Mouse (Mus musculus) liver (tissue): ENCODE data around the gene Tmem40.

Experiments
- DNase-seq: peaks from one replicate; pipeline ENCODE4 v3.0.0-alpha.2; 2020; ENCODE audit warnings: mixed read lengths

The Tmem40 gene

GRCm38 (mm10) chr6:115761995-115762756, at the start of gene Tmem40:
TSS of gene Tmem40 (minus strand) at chr6:115762410.
- DNase-seq = peak; percentile 46

GRCm38 (mm10) chr6:115811606-115812005, 49.4 kb upstream of the Tmem40 start:
- DNase-seq = no peak

- peak; percentile 87 for DNase-seq
These were observed 46.5 kb upstream of the Tmem40 start, which contains the start of gene Rpl32 for GRCm38 (mm10) chr6:115808488-115809231. TSS of gene Rpl32 (minus strand) at chr6:115808747.

DNA sequence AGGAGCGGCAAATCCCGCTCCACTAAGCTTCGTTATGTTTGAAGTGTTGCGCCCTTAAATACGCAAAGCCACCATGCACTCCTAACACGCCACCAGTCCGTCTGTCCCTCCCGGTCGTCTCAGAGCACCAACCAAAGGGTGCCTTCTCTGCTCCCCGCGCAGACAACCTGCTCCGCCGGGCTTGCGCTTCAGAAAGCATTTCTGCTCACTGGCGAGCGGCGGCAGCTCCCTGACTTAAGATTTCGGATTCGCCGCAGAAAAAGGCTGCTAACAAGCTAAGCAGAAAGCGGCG, 45.9 kb upstream of the Tmem40 start:
- no peak for DNase-seq

DNA sequence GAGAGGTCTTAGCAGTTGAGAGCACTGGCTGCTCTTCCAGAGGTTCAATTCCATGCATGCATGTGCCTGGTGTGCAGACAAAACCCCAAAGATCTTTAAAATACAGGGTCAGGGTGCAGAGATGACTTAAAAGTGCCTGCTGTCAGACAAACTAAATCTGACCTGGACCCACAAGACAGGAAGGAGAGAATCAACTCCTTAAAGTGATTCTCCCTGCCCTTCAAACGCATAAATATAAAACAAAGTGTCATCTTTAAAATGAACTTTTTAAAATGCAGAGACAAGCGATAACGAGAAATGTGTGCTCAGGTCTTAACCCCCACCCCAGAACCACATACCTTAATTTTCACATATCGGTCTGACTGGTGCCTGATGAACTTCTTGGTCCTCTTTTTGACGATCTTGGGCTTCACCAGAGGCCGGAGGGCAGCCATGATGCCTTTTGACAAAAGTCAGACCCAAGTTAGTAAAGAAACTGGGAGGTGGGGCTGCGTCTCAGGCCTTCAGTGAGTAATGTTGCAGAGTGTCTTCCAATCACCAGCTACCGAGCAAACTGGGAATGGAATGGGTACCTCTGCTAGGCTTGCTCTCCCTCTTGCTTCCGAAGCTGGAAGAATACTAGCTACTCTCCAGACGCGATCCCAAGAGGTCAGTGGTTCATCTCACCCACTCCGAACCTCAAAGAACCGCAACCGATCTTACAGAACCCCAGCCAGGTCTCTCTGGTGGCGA, 45.4 kb upstream of the Tmem40 start:
- no peak for DNase-seq

DNA sequence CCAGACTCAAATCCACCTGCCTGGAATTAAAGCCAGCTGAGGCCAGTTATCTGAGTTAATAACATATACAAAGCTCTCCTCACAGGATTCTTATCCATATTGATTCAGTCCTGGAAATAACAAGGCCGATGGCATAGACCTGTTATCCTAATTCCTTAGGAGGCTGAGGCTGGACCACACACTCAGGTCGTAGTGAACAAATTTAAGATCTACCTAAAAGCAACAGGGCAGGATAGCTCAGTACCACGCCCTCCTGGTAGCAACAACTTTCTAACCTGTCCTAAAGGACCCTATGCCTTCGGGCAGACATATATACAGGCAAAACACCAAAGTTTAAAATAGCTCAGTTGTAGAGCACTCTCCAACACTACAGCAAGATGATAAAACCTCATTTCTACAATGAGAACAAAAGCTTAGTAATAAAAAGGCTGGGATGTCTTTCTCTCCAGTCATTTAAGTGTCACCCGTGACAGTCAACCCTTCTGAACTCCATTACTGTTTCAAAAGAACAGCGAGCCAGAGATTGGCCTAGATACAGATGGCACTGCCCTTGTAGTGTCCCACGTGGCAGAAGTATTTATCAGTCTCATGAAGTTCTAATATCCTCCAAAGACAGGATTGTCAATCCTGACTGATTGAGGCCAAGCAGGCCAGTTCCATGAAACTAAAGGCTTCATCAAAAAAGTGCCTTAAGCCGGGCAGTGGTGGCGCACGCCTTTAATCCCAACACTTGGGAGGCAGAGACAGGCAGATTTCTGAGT, 42.4 kb upstream of the Tmem40 start:
- DNase-seq = no peak

DNA sequence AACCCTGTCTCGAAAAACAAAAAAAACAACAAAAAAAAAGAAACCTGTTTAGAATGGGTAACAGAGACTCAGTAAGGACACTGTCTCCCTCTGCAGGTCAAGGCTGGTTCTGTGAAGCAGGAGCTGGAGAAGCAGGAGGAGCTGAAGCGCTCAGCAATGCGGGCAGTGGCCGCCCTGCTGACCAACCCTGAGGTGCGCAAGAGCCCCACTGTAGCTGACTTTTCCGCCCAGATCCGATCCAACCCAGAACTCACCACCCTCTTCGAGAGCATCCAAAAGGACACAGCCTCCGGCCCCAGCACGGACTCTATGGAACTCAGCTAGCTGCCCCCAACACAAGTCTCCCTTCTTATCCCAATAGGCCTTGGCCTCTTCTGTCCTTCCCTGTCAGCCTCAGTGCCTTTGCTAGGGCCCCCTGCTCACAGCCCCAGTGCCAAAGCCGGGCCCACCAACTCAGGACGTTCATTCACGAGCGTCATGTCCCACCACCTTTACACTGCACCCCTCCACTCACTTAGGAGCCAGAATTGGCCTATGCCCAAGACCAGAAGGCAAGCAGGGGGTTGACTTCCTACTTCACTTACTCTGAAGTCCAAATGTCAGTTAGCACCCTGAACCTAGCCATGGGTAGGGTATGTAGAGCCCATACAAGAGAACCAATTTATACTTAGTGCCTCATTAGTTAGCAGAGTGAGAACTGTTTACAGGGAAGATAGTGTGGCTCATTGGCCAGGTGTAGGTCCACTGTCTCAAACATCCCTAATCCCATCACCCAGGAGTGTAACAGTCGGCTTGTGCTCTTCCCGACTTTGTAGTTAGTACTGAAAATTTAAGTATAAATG, 41.6 kb upstream of the Tmem40 start:
- DNase-seq = peak; percentile 68

DNA sequence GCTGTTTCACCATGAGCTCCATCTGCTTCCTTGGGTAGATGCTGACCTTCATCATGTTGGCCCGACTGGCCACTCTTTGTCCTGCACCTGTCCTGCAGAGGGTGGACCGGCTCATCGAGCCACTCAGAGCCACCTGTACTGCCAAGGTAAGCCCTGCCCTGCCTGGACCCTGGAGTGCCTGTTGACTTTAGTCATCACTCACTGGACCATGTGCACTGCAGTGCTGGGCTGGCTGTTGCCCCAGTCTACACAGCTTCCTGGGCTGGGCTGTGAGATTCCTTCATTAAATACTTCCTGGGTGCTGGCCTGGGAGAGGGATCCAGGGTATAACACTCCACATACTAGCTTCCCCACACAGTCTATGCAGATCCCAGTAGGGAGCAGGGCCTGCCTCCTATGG, 39.6 kb upstream of the Tmem40 start:
- no peak for DNase-seq

GRCm38 (mm10) chr6:115792691-115793215, 30.5 kb upstream of the Tmem40 start:
- DNase-seq = no peak

DNA sequence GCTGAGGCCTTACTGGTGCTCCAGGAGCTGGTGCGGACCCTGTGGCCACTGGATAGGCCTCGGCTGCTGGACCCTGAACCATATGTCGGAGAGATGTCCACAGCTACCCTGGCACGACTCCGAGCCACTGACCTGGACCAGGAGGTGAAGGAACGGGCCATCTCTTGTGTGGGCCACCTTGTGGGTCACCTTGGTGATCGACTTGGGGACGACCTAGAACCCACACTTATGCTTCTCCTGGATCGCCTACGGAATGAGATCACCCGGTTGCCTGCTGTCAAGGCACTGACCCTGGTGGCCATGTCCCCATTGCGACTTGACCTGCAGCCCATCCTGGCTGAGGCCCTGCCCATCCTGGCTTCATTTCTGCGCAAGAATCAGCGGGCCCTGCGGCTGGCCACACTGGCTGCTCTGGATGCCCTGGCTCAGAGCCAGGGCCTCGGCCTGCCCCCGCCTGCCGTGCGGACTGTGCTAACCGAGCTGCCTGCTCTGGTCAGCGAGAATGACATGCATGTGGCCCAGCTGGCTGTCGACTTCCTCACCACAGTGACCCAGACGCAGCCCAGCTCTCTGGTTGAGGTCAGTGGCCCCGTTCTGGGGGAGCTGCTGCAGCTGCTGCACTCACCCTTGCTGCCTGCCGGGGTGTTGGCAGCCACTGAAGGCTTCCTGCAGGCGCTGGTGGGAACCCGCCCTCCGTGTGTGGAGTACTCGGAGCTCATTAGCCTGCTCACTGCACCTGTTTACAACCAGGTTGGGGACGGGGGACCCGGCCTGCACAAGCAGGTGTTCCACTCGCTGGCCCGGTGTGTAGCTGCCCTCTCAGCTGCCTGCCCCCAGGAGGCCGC, 29.9 kb upstream of the Tmem40 start:
- no peak for DNase-seq

DNA sequence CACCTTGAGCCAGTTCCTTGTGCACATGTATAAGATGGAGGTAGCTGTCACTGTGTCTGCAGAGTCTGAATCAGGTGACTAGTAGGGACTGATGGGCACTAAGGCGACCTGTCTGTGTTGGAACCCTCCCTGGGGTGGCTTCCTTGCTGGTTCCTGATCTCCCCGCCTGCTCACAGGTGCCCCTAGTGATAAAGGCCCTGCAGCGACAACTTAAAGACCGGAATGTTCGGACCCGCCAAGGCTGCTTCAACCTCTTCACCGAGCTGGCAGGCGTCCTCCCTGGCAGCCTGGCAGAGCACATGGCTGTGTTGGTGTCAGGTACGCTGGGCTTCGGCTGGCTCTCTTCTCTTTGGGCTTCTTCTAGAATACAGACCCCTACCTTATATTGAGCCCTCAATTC, 28.8 kb upstream of the Tmem40 start:
- DNase-seq = no peak

DNA sequence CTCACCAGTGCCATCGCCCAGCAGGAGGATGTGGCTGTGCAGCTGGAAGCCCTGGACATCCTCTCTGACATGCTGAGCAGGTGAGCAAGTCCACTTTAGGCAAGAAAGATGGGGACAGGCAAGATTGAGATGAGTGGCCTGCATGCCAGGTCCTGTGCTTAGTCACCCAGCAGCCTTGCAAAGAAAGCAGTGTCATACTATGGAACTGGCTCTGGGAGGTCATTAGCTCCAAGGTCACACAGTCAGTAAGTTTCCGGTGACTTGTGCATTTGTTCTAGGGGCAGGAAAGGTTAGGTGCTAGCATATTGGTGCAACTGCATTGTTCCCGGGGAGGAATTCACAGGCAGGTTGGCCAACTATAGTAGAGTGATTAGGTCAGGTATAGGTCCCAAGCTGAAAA, 20.6 kb upstream of the Tmem40 start:
- no peak for DNase-seq

DNA sequence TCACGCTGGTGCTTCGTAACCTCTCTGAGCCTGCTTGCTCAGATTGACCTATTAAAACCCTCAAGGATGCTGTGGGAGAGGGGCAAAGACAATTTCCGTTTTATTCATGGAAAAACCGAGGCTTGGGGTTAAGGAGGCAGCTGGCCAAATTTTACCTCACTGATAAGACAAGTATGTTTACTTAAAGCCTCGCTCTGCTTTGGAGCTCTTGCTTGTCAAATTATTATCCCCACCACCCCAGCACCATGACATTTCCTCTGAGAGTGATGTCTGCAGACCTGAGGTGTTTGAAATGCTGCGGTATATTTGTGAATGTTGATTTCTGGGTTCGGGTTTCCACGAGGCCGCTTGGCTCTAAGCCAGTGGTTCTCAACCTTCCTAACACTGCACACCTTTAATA, 14.2 kb upstream of the Tmem40 start:
- DNase-seq = no peak

- DNase-seq = no peak
These were observed 13.6 kb upstream of the Tmem40 start for GRCm38 (mm10) chr6:115775838-115776237.

- DNase-seq = peak; percentile 74
These were observed 12.3 kb upstream of the Tmem40 start, which contains the start of gene Cand2 for GRCm38 (mm10) chr6:115774501-115774921. TSS of gene Cand2 (plus strand) at chr6:115774538.

- DNase-seq = peak; percentile 59
These were observed 11.8 kb upstream of the Tmem40 start for GRCm38 (mm10) chr6:115773966-115774413.

DNA sequence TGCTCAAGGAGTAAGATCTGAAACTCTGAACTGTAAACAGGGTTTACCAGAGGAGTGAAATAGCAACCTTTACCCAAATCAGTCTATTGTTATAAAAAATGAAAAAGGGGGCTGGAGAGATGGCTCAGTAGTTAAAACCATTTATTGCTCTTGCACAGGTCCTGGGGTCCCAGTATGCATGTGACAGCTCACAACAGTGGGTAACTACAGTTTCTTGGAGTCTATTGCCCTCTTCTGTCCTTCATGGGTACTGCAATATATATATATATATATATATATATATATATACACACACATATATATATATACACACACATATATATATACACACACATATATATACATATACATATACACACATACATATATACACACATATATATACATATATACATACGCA, 10.4 kb upstream of the Tmem40 start:
- no peak for DNase-seq

DNA sequence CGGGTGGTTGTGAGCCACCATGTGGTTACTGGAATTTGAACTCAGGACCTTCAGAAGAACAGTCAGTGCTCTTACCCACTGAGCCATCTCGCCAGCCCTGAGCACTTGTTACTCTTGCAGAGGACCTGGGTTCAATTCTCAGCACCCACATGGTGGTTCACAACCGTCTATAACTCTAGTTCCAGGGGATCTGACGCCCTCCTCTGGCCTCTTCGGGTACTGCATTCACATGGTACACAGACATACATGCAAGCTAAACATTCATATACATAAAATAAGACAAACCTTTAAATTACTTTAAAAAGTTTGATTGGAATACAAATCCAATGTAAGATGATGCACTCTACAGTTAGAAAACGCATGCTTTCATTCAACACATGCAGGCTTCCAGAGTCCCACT, 10.0 kb upstream of the Tmem40 start:
- DNase-seq = no peak

DNA sequence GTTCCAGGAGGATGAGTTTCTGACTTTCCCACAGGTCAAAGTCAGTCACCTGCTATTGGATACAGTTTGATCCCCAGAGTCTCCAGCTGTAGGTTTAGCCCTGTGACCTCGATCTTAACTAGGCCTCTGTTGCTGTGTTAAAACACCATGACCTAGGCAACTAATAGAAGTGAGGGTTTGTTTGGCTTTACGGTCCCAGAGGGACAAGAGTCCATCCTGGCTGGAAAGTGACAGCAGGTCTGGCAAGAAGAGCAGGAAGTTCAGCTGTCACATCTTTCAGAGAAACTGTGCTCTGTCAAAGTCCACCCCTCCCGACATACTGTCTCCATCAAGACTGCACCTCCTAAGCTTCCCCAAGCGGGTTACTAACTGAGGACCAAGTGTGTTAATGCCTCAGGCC, 8.6 kb upstream of the Tmem40 start:
- DNase-seq = no peak

DNA sequence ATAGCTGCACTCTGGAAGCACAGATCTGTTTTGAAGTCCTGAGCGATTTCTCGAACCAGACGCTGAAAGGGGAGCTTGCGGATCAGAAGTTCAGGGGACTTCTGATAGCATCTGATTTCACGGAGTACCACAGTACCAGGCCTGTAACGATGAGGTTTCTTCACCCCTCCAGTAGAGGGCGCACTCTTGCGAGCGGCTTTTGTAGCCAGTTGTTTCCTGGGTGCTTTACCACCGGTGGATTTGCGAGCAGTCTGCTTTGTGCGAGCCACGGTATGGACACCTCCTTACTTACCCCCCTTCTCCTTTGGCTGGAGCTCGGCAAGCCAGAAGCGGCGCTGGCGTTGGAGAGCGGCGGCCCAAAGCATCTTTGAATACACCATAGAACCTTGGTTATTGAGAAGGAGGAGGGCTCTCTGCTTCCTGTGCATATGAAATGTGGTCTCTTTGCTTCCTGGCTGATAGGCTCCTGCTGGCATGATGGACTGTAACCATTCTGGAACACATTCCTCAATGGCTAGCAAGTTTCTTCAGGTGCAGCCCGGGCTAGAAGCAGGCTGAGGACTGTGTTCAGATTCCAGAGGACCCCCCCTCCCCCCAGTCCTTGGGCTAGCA, 8.0 kb upstream of the Tmem40 start:
- no peak for DNase-seq
